Mouse (Mus musculus): ENCODE data around the gene Phf24.
A peak's percentile ranks its signal among the peaks of the same experiment; 100 is the strongest.
"Not testable (repeated sequence)": the region's sequence is repeated elsewhere in the genome, so short reads cannot be mapped to it uniquely, and the experiment has no call there.

Phf24 gene

GRCm38 (mm10) chr4:42950065-42950558 is 33.7 kb downstream of the Phf24 start:
- DNase-seq (ENCODE audit: low spot score in 2 of 2): peak; percentile 91 to 93

GRCm38 (mm10) chr4:42951206-42952195 is 35.0 kb downstream of the Phf24 start:
- peak in 1 of 2 experiments; percentile 29 for DNase-seq (ENCODE audit: low spot score in 2 of 2)

GRCm38 (mm10) chr4:42952563-42952962 is 36.1 kb downstream of the Phf24 start:
- peak; percentile 59 to 70 for DNase-seq (ENCODE audit: low spot score in 2 of 2)

GRCm38 (mm10) chr4:42953435-42954094 is 37.1 kb downstream of the Phf24 start:
- peak; percentile 80 to 83 for DNase-seq (ENCODE audit: low spot score in 2 of 2)

GRCm38 (mm10) chr4:42954297-42954696 is 37.8 kb downstream of the Phf24 start:
- peak in 1 of 2 experiments; percentile 75 for DNase-seq (ENCODE audit: low spot score in 2 of 2)

- DNase-seq (ENCODE audit: low spot score in 2 of 2): no peak
Measured at GRCm38 (mm10) chr4:42955200-42955599, 38.7 kb downstream of the Phf24 start.

- no peak for DNase-seq (ENCODE audit: low spot score in 2 of 2)
Measured at GRCm38 (mm10) chr4:42956581-42956980, 40.1 kb downstream of the Phf24 start.

- DNase-seq (ENCODE audit: low spot score in 2 of 2): no peak
Measured at GRCm38 (mm10) chr4:42957306-42957705, 40.8 kb downstream of the Phf24 start.

- no peak for DNase-seq (ENCODE audit: low spot score in 2 of 2)
Measured at GRCm38 (mm10) chr4:42957979-42958378, 41.5 kb downstream of the Phf24 start.

- DNase-seq (ENCODE audit: low spot score in 2 of 2): peak in 1 of 2 experiments; percentile 20
Measured at GRCm38 (mm10) chr4:42958942-42959341, 42.5 kb downstream of the Phf24 start.

- DNase-seq (ENCODE audit: low spot score in 2 of 2): no peak
Measured at GRCm38 (mm10) chr4:42959382-42959781, 42.9 kb downstream of the Phf24 start.

- peak in 1 of 2 experiments; percentile 46 for DNase-seq (ENCODE audit: low spot score in 2 of 2)
Measured at GRCm38 (mm10) chr4:42961592-42961991, 45.1 kb downstream of the Phf24 start.

- no peak for DNase-seq (ENCODE audit: low spot score in 2 of 2)
Measured at GRCm38 (mm10) chr4:42963480-42963879, 47.0 kb downstream of the Phf24 start.

- DNase-seq (ENCODE audit: low spot score in 2 of 2): peak; percentile 31 to 33
Measured at GRCm38 (mm10) chr4:42965039-42965719, 48.7 kb downstream of the Phf24 start.

- DNase-seq (ENCODE audit: low spot score in 2 of 2): no peak
Measured at GRCm38 (mm10) chr4:42969304-42969703, 52.8 kb downstream of the Phf24 start, which contains the start of gene 1700022I11Rik. Gene 1700022I11Rik, plus strand, starts transcription at chr4:42969604.

GRCm38 (mm10) chr4:42972952-42973351 is 56.5 kb downstream of the Phf24 start:
- DNase-seq (ENCODE audit: low spot score in 2 of 2): no peak

- no peak for DNase-seq (ENCODE audit: low spot score in 2 of 2)
Measured at GRCm38 (mm10) chr4:42973868-42974267, 57.4 kb downstream of the Phf24 start.

- DNase-seq (ENCODE audit: low spot score in 2 of 2): no peak
Measured at GRCm38 (mm10) chr4:42978062-42978461, 61.6 kb downstream of the Phf24 start.

GRCm38 (mm10) chr4:42980467-42980866 is 64.0 kb downstream of the Phf24 start:
- not testable (repeated sequence) for DNase-seq (ENCODE audit: low spot score in 2 of 2)

GRCm38 (mm10) chr4:42988296-42988695 is 71.8 kb downstream of the Phf24 start:
- no peak for DNase-seq (ENCODE audit: low spot score in 2 of 2)
